Mouse (Mus musculus) hindbrain, postnatal 0 days (tissue): ENCODE measurements at regions not wholly inside any gene's neighbourhood (a gene's known extent, or its start where the extent isn't known, plus 50 kb on each side); places are given as distances from the start of the nearest gene placed in this dataset.

ENCODE experiments used
- ATAC-seq: fragments of 200-750 bp; cut with Nextera tagmentation; 2 replicates; pipeline ENCODE4 v1.8.0; 2017; ENCODE audit warnings: mild to moderate bottlenecking, moderate TSS enrichment, moderate library complexity
- DNase-seq: peaks from one replicate; pipeline ENCODE4 v3.0.0-alpha.2; 2015; ENCODE audit warnings: low spot score
- H3K27ac ChIP-seq: fragments of 300-500 bp; sonication (generic); 2 replicates; pipeline ENCODE4 v1.5.1; 2014; ENCODE audit warnings: mild to moderate bottlenecking
- H3K27me3 ChIP-seq: fragments of 300-500 bp; sonication (generic); 2 replicates; pipeline ENCODE4 v1.6.1; 2014; ENCODE audit warnings: low read length, mixed read lengths; ENCODE audit not compliant: insufficient read depth
- H3K36me3 ChIP-seq: fragments of 300-500 bp; sonication (generic); 2 replicates; pipeline ENCODE4 v1.6.1; 2014; ENCODE audit warnings: low read length, mixed read lengths; ENCODE audit not compliant: insufficient read depth
- H3K4me1 ChIP-seq: fragments of 300-500 bp; sonication (generic); 2 replicates; pipeline ENCODE4 v1.6.1; 2014; ENCODE audit warnings: antibody characterized with exemption, low read length, mixed read lengths; ENCODE audit not compliant: insufficient read depth
- H3K4me2 ChIP-seq: fragments of 300-500 bp; sonication (generic); 2 replicates; pipeline ENCODE4 v1.6.1; 2014; ENCODE audit warnings: low read depth, mild to moderate bottlenecking, low read length, moderate library complexity, mixed read lengths
- H3K4me3 ChIP-seq: fragments of 300-500 bp; sonication (generic); 2 replicates; pipeline ENCODE4 v1.5.1; 2014; ENCODE audit warnings: low read length
- H3K9ac ChIP-seq: fragments of 300-500 bp; sonication (generic); replicated peaks from 2 replicates; pipeline ENCODE4 v1.6.1; 2014; ENCODE audit warnings: mild to moderate bottlenecking, low read length, moderate library complexity, mixed read lengths
- H3K9me3 ChIP-seq: fragments of 300-500 bp; sonication (generic); 2 replicates; pipeline ENCODE4 v1.6.1; 2016; ENCODE audit warnings: low read length, mixed read lengths
- CTCF ChIP-seq: IDR thresholded peaks from 2 replicates; pipeline ENCODE4 v1.5.1; 2016; ENCODE audit warnings: antibody characterized with exemption, control low read depth, low read depth
- WGBS: fragments of 180-500 bp; shearing (Covaris S2); extraction: QIAGEN DNeasy Blood & Tissue Kit; methylation state at CpG from one replicate; pipeline ENCODE4 v1.1.7; 2014; 5-methylcytosine and 5-hydroxymethylcytosine counted together

- no peak for ATAC-seq
- 38% methylated on average over 1 of the region's 1 CpGs for WGBS
- H3K9me3 ChIP-seq: no peaks in the 10 kb centered on the region
- H3K4me2 ChIP-seq: no peak overlapping the region
- no peaks in the 10 kb centered on the region for H3K4me1 ChIP-seq
- H3K27ac ChIP-seq: no peak overlapping the region
- no peaks in the 10 kb centered on the region for H3K36me3 ChIP-seq
- no peak for TF ChIP-seq CTCF
- no peak overlapping the region for H3K4me3 ChIP-seq
- no peaks in the 10 kb centered on the region for H3K27me3 ChIP-seq
- H3K9ac ChIP-seq: no peak overlapping the region
- DNase-seq: no peak
Measured at GRCm38 (mm10) chr5:69756360-69756759, 164.2 kb upstream of the Gnpda2 start.

DNA sequence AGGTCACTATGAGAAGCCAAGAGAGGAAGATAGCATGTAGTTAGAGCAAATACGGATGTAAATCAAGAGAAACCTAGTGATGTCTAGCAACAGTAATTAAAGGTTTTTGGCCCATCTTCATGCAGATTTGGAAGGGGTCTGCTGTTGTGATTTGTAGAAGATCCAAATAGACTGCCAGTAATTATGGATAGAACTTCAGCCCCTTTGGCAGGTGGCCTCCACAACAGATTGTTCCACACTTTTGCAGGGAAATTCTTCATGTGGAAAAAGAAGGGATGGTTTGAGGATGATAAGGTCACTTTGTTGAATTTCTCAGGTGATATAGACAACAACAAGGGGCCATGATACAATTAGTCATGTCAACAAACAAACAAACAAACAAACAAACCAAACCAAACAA lies 148.4 kb upstream of the Gnpda2 start:
- 85% methylated on average over 1 of the region's 1 CpGs for WGBS
- ATAC-seq (no peak), DNase-seq (no peak)

DNA sequence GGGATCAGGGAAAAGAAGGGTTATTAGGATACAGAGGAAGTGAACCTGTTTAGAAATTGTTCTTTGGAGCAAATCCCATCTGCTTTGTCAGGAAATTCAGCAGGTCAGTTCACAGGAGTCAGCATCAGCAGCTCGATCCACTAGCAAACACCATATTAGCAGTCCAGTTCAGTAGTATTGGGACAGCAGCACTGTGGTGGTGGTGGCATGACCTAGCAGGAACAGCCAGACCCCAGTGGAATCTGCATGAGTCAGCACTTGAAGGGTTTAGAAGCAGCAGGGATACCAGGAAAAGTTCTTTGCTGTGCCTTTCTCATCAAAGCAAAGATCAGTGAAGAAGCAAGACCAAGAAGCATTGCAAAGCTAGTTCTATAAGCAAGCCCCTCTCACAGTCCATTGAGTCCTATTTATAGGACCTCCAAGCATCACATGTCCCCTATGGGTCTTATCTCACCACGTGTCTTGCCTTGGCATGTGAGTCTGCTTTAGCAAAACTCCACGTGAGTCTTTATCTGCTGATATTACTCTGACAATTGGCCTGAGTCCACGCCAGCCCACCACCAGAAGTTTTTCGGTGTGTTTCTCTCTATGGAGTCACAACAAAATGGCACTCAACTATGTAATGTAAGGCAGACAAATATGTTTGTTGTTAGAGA lies 129.3 kb upstream of the Gnpda2 start:
- DNase-seq (no peak), ATAC-seq (no peak)
- H3K4me3 ChIP-seq: no peak overlapping the region
- H3K9me3 ChIP-seq: no peaks in the 10 kb centered on the region
- H3K4me1 ChIP-seq: no peaks in the 10 kb centered on the region
- H3K9ac ChIP-seq: no peak overlapping the region
- no peak overlapping the region for H3K4me2 ChIP-seq
- no peaks in the 10 kb centered on the region for H3K36me3 ChIP-seq
- no peak for TF ChIP-seq CTCF
- WGBS: 76% methylated on average over 5 of the region's 5 CpGs
- H3K27ac ChIP-seq: no peak overlapping the region
- H3K27me3 ChIP-seq: no peaks in the 10 kb centered on the region

More for the DNA sequence above, 148.4 kb upstream of the Gnpda2 start:
- Histone ChIP-seq H3K36me3 (no peaks in the 10 kb centered on the region), H3K9ac (no peak overlapping the region), H3K9me3 (no peaks in the 10 kb centered on the region), H3K27me3 (no peaks in the 10 kb centered on the region), H3K27ac (no peak overlapping the region), H3K4me3 (no peak overlapping the region), H3K4me1 (no peaks in the 10 kb centered on the region), H3K4me2 (no peak overlapping the region)
- no peak for TF ChIP-seq CTCF

- H3K4me1 ChIP-seq: no peaks in the 10 kb centered on the region
- DNase-seq (no peak), ATAC-seq (no peak)
- H3K36me3 ChIP-seq: no peaks in the 10 kb centered on the region
- H3K27me3 ChIP-seq: no peaks in the 10 kb centered on the region
- no peaks in the 10 kb centered on the region for H3K9me3 ChIP-seq
- no peak overlapping the region for H3K9ac ChIP-seq
- H3K27ac ChIP-seq: no peak overlapping the region
- no peak for TF ChIP-seq CTCF
- WGBS: 32% methylated on average over 2 of the region's 2 CpGs
- no peak overlapping the region for H3K4me2 ChIP-seq
- no peak overlapping the region for H3K4me3 ChIP-seq
Measured at GRCm38 (mm10) chr5:69716087-69716486, 123.9 kb upstream of the Gnpda2 start.

GRCm38 (mm10) chr5:69707099-69707498 lies 115.0 kb upstream of the Gnpda2 start:
- H3K9me3 ChIP-seq: no peaks in the 10 kb centered on the region
- H3K4me2 ChIP-seq: no peak overlapping the region
- no peak for TF ChIP-seq CTCF
- H3K4me3 ChIP-seq: no peak overlapping the region
- H3K27me3 ChIP-seq: no peaks in the 10 kb centered on the region
- no peak overlapping the region for H3K27ac ChIP-seq
- no peaks in the 10 kb centered on the region for H3K4me1 ChIP-seq
- 15% methylated on average over 2 of the region's 2 CpGs for WGBS
- no peak overlapping the region for H3K9ac ChIP-seq
- no peaks in the 10 kb centered on the region for H3K36me3 ChIP-seq
- ATAC-seq (no peak), DNase-seq (no peak)

GRCm38 (mm10) chr5:69705168-69705532 lies 113.0 kb upstream of the Gnpda2 start:
- Histone ChIP-seq H3K27ac (no peak overlapping the region), H3K9ac (no peak overlapping the region), H3K27me3 (no peaks in the 10 kb centered on the region), H3K4me1 (no peaks in the 10 kb centered on the region), H3K36me3 (no peaks in the 10 kb centered on the region), H3K4me2 (no peak overlapping the region), H3K4me3 (no peak overlapping the region), H3K9me3 (no peaks in the 10 kb centered on the region)
- 43% methylated on average over 4 of the region's 4 CpGs for WGBS
- DNase-seq: peak; percentile 54
- peak; percentile 64 for ATAC-seq
- TF ChIP-seq CTCF: no peak; the same call in 1 of the 2 replicates

- no peak overlapping the region for H3K4me3 ChIP-seq
- ATAC-seq: peak; percentile 78
Measured at GRCm38 (mm10) chr5:69704261-69705167, 112.4 kb upstream of the Gnpda2 start.

More at GRCm38 (mm10) chr5:69704261-69705167, 112.4 kb upstream of the Gnpda2 start:
- Histone ChIP-seq H3K27ac (no peak overlapping the region), H3K9ac (no peak overlapping the region), H3K9me3 (no peaks in the 10 kb centered on the region), H3K27me3 (no peaks in the 10 kb centered on the region), H3K4me1 (no peaks in the 10 kb centered on the region), H3K36me3 (no peaks in the 10 kb centered on the region), H3K4me2 (no peak overlapping the region)
- peak; percentile 86 for DNase-seq
- 36% methylated on average over 2 of the region's 2 CpGs for whole genome bisulfite sequencing
- peak; percentile 95 for TF ChIP-seq CTCF
